Mouse (Mus musculus): ENCODE data around the gene Arhgap40.
A peak's percentile ranks its signal among the peaks of the same experiment; 100 is the strongest.

Arhgap40 gene

DNA sequence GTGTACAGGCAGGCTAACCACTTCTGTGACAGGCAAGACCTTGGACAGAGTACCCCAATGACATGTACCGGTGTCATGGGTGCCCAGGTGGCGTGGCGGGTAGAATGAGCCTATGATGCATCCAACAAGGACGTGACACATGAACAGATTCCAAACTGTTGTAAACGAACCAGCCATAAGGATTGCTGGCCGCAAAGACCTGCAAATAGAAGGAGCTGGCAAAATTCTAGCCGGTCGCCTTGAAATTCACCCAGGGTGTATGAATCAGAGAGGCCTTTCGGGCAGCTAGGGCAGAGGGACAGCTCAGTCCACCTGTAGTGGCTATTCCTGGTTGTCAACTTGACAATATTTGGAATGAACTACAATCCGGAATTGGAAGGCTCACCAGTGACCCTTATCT lies 41.8 kb downstream of the Arhgap40 start:
- no peak for DNase-seq

DNA sequence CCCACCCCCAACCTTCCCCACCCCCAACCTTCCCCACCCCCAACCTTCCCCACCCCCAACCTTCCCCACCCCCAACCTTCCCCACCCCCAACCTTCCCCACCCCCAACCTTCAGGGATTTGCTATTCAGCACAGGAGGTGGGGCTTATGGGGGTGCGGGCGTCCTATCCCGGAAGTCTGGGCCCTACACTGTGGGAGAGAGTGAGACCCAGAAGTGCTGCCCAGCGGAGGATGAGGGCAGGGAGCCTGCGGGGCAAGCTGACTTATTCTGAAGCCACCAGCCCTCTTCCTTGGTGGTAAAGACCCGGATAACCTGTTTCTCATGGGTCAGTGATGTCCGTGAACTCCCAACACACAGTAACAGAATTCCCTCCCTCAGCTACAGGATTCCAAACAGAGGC lies 42.7 kb downstream of the Arhgap40 start:
- no peak for DNase-seq

DNA sequence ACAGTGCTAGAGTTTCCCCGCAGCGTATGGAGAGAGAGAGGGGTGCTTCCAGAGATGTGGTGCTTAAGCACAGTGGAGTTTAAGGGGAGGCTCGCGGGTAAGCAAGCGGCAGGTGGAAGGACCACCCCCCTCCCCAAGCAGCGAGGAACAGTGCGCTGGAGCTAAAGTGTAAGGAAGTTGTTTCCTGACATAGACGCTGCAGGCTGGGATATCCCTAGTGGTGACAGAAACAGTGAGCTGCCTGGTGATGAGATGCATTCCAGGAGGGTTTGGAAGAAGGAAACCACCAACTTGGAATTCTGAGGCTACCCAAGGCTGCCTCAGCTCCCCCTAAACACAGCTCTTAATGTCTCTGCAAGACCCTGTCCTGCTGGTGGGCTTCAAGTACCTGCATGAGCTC lies 43.2 kb downstream of the Arhgap40 start:
- no peak for DNase-seq

DNA sequence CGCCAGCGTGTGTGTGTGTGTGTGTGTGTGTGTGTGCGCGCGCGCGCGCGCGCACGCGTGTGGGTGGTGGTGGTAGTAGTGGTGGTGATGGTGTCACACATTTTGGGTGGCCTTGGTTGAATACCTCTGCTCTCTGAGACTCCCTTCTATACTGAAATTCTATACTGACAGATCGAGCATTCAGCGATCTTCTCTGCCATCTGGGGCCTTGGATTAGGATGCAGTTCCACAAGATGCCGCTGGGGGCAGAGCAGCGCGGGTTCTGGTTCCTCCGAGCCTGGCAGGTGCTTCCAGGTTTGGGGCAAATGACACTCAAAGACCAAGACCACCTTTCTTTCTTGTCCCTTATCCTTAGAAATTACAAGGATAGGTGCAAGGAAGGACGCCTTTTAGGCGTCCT lies 43.6 kb downstream of the Arhgap40 start:
- peak; percentile 68 for DNase-seq

DNA sequence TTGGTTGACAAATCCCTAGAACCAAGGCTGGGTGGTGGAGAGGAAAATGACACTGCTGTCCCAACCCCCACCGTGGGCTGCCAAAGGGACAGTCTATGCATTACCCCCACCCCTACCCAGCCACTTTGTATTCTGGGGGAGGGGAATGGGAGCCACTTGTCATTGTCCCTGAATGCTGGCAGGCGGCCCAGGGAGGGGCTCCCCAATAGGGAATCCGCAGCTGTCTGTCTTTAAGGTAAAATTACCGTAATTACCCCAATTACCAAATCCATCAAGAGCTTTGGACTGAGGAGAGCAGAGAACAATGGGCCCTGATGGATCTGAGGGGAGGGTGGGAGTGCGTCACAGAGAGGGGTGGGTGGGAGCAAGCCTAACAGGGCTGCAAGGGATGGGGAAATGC lies 44.2 kb downstream of the Arhgap40 start:
- DNase-seq = no peak

DNA sequence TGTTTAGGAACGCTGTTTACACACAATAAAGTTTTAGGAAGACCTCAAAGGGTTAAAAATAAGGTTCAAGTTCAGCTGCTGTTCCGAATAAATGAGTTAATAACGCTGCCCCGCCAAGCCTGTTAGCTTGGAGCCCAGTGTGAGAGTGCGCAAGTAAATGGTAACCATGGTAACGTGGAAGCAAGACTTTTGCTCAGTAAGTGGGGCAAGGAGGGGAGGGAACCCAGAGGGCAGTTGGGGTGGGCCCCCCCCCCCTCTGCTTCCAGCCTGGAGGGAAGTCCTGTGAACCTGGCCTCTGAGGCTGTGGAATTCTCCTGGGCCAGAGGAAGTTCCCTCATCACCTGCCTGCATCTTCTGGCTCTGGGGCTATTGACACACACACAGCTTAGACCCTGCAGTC lies 47.3 kb downstream of the Arhgap40 start:
- DNase-seq = no peak

DNA sequence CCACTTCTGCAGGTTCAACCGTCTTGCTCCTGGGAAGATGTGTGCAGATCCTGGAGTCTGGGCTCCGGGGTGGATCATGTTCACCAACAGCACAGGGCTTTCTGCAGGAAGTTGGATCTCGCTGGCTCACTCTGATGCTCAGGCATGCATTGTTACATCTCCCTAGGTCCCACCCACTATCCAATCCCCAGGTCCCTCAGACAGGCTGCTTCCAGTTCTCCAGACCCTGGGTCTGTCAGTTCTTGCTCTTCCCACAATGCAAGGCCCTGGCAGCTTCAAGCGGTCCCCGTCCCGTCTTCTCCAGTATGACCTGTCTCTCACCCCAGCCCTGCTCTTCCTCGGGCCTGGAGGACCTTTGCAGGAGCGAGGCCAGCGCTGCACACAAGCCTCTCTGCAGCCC lies 48.2 kb downstream of the Arhgap40 start:
- no peak for DNase-seq

DNA sequence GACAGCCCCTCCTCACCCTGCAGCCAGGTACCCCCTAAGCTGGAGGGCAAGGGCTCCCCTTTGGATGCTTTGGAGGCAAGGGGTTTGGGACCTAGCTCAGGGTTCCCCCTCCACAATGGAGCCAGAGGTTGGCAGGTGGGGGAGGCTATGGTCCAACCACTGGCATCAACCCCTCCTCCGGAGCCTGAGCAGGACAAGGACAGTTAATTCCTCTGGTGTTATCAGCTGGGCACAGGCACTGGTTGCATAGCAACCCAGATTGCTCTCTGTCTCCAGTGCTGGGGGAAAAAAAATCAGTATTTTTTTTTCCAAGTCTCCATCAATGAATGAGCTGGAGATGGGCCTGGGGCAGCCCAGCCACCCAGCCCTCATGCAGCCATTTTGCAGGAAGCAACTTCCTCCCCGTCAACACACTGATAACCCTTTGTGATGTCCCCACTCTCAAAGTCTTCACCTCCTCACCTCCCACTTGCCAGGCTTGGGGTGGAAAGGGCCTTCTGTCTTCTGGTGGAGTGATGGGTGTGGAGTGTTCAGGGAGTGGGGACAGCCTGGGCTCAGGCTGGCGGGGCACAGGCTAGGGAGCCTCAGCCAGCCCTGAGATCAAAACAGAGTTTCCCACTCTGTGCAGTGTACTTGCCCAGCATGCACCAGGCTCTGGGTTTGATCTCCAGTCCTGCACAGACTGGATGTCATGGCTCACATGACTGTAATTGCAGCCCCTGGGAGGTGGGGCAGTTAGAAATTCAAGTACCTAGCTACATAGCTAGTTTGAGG lies 49.0 kb downstream of the Arhgap40 start:
- no peak for DNase-seq

DNA sequence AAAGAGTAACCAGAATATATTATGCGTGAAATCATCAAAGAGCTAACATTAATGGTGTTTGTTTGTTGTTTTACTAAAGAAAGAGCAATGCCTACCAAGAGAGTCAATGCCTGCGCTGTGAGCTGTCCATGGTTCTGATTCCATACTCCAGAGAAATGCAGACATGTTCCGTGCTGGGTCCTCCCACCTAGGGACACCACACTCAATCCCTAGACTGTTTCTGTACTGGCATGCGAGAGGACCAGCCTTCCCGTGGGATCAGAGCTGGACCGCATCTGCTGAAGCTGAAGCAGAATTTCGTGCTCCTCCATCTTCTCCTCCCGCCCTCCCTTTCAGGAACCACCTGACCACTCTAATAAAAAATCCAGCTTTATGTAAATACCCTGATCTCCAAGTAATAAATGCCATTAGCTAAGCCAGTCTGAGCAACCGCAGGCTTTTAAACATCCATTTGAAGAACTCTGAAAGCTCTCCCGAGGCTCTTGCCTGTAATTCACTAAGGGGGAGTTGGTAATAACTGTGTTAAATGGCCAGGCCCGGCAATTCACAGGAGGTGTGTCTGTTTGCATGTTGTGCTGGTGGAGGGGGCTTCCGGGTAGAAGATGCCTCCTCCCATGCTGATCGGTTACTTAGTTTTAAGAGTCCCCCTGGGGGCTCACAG lies 58.0 kb downstream of the Arhgap40 start:
- DNase-seq = peak; percentile 83

DNA sequence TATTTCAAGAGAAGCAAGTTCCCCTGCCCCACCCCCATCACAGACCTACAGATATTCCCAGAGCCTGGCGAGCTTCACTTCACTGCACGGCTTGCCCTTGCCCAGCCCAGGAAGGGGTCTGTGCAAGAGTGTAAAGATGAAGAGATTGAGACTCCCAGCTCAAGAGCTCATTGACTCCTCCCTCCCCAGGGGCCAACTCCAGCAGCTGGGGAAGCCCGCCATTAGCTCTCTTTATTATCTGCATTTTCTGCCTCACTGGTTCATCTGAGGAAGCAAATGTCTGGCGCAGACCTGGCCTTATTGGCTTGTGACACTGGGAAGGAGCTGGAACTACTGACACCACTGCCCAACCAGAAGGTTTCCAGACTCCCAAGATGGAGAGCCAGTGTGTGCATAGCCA lies 67.4 kb downstream of the Arhgap40 start:
- no peak for DNase-seq

DNA sequence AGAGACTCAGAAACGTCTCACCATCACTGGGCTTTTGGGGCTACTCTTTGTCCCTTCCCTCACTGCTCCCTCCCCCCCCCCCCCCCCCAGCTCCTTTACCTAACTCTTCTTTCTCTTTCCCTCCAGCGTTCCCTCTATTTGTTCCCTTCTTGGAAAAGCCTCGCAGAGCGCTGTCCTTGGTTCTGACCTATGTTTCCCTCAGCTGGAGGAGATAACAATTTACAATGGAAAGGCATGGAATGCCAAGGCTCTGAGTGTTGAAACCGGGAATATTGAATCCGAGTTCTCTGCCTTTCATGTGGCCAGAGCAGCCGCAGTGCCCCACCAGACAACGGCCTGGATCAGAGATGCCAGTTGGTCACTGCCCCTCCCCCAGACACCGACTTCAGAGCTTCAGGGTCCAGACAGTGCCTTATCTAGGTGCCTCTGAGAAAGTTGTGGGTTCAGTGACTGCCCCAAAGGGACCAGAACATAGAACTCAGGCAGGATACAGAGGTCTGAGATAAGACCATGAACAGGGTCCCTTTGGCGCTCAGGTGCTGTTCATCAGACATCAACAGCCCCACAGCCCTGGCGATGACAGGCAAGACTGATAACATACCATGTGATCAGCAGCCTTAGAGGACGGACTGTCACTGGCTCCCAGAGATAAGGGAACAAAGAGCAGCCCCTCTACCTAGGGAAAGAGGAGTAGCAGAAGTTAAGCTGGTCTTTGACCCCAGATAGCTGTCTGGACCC lies 72.2 kb downstream of the Arhgap40 start:
- DNase-seq = peak; percentile 80

DNA sequence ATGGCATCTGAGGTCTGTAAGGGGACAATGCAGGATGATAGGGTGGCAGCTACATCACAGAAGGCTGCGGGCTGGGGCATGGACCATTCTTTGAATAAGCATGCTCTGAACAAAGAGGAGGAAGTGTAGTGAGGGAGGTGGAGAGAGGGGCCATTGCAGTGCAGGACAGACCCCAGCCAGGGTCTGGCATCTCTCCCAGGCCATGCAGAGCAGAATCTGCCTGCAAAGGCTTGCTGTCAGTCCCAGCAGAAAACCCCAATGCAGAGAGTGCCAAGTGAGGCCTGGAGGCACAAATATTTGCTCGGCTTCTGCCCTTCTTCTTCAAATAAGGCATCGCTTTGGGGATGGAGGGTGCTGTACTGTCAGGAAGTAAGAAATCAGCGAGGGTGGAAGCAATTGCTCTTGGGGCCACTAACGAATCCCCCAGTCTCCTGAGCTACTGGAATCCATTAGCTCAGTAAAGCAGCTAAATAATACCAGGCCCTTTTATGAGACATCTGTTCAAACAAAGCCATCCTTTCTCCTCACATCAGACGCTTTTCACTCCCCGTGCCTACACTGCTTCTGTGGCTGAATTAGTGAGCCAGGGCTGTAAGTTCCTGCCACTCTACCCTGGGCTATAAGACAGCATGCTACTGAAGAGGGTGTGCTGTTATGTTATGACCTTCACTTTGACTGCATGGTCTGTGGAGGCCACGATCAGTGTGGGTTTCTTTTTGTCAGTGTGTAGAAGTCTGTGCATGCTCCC lies 76.1 kb downstream of the Arhgap40 start:
- DNase-seq = no peak

DNA sequence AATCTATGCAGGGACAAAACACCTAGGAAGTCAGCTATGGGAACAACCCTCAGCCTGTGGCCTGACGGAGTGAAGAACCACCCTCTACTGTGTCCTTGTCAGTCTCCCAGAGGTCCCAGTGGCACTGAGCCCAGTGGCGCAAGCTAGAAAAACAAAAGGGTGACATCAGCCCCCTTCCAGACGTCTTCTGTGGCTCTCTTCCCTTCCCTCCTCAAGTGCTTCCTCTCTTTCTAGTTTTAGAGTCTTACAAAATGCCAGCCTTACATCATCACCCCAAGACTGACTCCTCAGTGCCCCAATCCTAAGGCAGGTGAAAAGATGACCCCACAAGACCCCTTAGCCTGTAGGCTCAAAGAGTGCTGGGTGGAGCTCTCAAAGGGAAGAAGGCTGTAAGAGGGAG lies 77.9 kb downstream of the Arhgap40 start:
- DNase-seq = no peak

DNA sequence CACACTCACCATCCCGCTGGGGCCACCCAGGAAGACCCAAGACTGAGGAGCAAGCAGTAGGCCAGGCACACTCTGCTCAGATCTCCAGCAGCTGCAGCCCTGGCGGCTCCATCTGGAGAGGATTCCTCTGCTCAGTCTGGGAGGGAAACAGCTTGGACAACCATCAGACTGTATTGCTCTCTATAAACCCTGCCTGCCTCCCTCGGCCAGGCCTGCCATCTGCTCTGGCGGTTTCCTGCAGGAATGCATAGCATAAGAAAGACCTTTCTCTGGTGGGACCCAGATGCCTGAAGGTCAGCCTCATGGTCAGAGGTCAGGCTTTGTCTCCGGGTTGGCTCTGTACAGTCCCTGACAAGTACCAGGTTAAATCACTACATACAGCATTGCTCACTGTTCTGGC lies 78.7 kb downstream of the Arhgap40 start:
- peak; percentile 49 for DNase-seq

DNA sequence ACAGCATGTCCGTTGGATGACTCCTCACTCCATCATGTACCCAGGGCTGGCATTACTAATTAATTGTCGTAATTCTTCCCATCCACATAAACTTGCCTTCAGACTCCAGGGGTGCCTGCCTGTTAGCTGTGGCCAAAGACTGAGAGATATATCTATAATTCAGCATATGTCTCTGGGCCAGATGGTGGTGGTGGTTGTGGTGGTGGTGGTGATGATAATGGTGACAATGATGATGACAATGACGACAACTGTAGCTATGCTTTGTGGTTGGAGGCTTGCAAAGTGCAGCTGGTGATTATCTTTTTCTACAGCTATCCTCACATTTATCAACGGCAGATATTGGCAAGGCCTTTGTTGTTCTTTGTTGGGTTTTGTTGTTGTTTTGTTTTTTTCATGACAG lies 80.8 kb downstream of the Arhgap40 start:
- DNase-seq = no peak

DNA sequence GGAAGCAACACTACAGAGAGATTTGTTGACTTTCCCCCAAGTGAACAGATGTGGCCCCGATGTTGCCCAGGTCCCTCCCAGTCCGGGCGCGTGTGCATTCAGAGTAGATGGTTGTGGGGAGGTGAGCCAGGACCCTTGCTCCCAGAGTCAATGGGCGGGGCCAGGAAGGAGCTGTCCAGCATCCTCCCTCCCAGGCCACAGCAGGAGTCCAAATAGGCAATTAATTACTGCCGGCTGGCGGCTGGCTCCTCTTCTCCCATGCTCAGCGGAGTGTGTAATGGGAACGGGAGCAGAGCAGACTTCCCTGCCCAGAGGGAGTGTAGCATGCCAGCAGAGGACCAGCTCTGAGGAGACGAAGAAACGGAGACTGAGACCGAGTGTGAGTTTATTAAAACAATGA lies 82.5 kb downstream of the Arhgap40 start:
- peak; percentile 88 for DNase-seq

DNA sequence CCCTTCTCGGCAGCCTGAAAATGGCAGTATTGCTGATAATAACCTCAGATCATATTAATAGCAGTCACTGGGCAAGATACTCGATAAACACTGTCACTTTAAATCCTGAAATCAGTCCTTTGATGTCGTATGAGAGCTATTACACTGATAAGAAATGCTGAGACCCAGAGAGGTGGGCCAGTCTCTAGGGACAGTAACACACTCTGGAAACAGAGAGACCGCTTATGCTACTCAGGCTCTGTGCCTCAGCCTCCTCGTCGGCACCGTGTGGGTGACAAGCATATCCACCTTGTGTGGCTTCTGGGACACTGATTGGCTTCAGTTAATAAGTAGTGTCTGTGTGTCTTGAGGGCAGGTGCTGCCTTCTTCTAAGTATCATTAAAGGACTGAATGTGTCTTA lies 83.0 kb downstream of the Arhgap40 start:
- no peak for DNase-seq

DNA sequence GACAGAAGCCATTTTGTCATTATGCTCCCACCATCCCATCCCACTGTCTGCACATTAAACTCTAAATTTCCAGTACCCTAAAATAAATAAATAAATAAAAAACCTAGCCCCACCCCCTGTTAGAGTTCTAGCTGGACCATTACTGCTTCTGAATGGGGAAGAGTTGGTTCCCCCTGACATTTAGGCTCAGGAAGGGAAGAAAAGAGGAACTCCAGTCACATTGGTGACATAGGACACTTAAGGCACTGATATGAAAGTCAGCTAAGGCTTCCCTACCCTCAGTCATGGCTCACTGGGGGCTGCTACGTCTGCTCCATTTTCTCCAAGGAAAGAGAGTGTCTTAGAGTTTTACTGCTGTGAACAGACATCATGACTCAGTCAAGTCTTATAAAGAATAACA lies 84.2 kb downstream of the Arhgap40 start:
- DNase-seq = no peak

Data from embryo, embryonic 11 days (tissue).